ENCODE assay signal across 9 mouse cellular contexts in the genomic region with DNA sequence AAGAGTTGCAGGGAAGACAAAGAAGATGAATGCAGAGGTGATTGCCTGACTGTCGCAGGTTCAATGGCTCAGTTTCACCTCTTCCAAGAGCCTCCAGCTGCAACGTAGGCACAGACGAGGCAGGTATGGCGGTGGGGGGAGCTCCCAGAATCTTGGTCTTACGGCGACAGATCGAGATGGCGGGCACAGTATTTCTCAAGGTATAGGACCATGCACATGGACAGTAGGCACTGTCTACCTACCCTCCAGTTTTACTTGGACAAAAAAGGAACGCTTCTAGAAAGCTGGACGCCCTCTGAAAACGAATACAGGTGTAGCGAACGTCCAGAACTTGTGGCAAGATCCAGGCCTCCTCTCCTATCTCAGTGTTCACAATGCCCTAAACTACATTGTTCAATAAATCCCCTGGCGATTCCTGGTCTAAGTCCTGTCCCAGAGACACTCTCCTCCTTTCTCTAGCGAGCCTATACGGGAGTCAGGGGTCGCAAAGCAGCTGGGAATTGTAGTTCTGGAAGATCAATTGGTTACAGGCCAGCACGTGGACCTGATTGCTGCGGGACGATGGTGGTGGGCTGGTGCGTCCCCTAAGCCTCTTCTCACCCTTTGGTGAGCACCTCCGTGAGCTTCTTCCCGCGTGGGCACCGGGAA. TPM values are rescaled to one million over a fixed set of nuclear protein-coding genes. Genes with fewer than 3 reads are reported as not detected.
A peak's percentile ranks its signal among the peaks of the same experiment; 100 is the strongest.
DNase-seq lines count a peak whose midpoint lies in the region.
"Had no signal": no experiment of that assay in that cellular context is flagged by ENCODE, and none has a peak within 500 bp of the region (broad histone marks: within the 10 kb centered on the region; RNA-seq: fewer than 3 reads in every experiment).

No protein-coding gene starts in this region.

- DNase-seq in urinary bladder, adult 2 months (ENCODE audit: low spot score) = peak; percentile 22
- no peak for DNase-seq in urinary bladder, postnatal 10 days (ENCODE audit: low spot score)
- peak; percentile 64 for DNase-seq in cerebellum, adult 9-11 months
- peak; percentile 62 for DNase-seq in gastrocnemius, postnatal 10 days
- peak; percentile 76 to 87 for DNase-seq in kidney, postnatal 4 days
- peak; percentile 87 for DNase-seq in lung, postnatal 10 days
- peak; percentile 75 for DNase-seq in retina, postnatal 7 days (ENCODE audit: low read depth, low spot score)
- no peak for DNase-seq in urinary bladder, postnatal 25 days (ENCODE audit: low spot score)

RNA-seq across cellular contexts. Expression of gene Clpp, which starts 0.5 kb away (rescaled TPM):
- 93.9 and 105 TPM in 2 replicates for polyA plus RNA-seq in urinary bladder, adult 2 months (2012; rRNA removed)
- total RNA-seq in gastrocnemius, postnatal 10 days (2021) = 10 to 100 TPM; 32.7 to 34.9 TPM

RNA-seq across cellular contexts. Expression of gene Alkbh7, which starts 7.5 kb away (rescaled TPM):
- polyA plus RNA-seq in urinary bladder, adult 2 months (2012; rRNA removed) = 18.1 and 20.6 TPM in 2 replicates
- 10 to 100 TPM; 29.5 to 33.5 TPM for total RNA-seq in gastrocnemius, postnatal 10 days (2021)

RNA-seq across cellular contexts. Expression of gene Acer1, which starts 7.7 kb away (rescaled TPM):
- 0.12 and 0.17 TPM in 2 replicates for polyA plus RNA-seq in urinary bladder, adult 2 months (2012; rRNA removed)
- not detected for total RNA-seq in gastrocnemius, postnatal 10 days (2021)
- total RNA-seq: gastrocnemius, postnatal 4 days had no signal

RNA-seq across cellular contexts. Expression of gene Pspn, which starts 10.2 kb away (rescaled TPM):
- not detected in 2 replicates for polyA plus RNA-seq in urinary bladder, adult 2 months (2012; rRNA removed)
- not detected for total RNA-seq in gastrocnemius, postnatal 10 days (2021)
- total RNA-seq: gastrocnemius, postnatal 4 days had no signal

RNA-seq across cellular contexts. Expression of gene Gtf2f1, which starts 21.5 kb away (rescaled TPM):
- 41.2 and 47.4 TPM in 2 replicates for polyA plus RNA-seq in urinary bladder, adult 2 months (2012; rRNA removed)
- 10 to 100 TPM; 24.3 to 28.0 TPM for total RNA-seq in gastrocnemius, postnatal 10 days (2021)

Comparison
In these comparisons a context has a peak if more than half of its experiments do, and no peak if none do; other contexts are left out.
1. DNase-seq: peak in urinary bladder, adult 2 months (single experiment), cerebellum, adult 9-11 months (single experiment), gastrocnemius, postnatal 10 days (single experiment), kidney, postnatal 4 days (2 of 2), lung, postnatal 10 days (single experiment) and retina, postnatal 7 days (single experiment); none in urinary bladder, postnatal 10 days (single experiment) and urinary bladder, postnatal 25 days (single experiment).